Mouse (Mus musculus): ENCODE results near the gene Trim21. TPM values are rescaled to one million over a fixed set of nuclear protein-coding genes. Genes with fewer than 3 reads are reported as not detected.
A peak's percentile ranks its signal among the peaks of the same experiment; 100 is the strongest.

Gene Trim21
- total RNA-seq (2015; ENCODE audit: low replicate concordance) (6.9 and 25.9 TPM in 2 replicates), total RNA-seq (2017; ENCODE audit: low replicate concordance) (37.5 and 50.2 TPM in 2 replicates)

DNA sequence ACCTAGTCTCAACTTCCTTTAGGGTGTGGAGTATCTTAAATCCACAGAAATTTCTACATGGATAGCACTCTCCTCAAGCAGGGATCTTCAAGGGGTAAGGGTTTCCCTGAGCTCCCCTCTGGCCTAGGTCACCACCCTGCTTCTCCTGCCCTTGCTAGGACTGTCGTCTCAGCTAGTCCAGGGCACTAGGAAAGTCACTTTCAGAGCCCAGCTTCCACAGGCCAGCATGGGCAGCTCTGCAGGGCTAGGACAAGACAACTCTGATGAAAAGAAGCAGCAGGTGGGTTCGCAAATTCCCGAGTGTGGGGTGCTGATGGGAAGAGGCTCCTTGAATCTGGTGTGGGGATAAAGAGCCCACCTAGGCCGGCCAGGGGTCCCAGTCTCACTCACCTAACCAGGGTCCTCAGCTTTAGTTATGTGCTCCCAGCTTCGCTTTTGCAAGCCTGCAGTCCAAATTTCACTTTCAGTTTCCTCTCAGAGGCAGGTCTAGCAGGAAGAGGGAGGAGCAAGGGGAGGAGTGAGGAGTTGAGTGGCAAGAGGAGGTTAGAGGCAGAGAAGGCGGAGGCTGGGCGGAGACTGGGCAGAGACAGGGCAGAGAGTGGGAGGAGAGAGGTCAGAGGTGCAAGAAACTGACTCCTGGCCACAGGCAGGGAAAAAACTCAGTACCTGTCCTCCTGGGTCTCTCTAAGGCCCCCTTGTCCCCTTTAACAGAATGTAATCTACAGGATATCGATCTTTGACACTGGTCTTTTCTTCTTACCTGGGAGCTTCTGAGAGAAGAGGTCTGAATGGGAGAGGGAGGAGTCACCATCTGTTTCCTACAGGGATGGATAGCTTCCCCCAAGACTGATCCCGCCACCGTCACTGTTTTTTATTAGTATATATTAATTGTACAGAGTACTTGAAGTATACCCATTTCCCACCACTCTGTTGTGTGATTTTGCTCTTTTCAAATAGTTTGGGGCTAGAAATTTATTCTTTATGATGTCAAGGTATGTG lies at the start of gene Trim21:
Gene Trim21 (minus strand): TSS at position 488 of the 999 bp plus-strand sequence.
- ATAC-seq (replicated peaks; ENCODE audit: low FRiP score, poor library complexity, severe bottlenecking): peak; percentile 100

- no peak for ATAC-seq (replicated peaks; ENCODE audit: low FRiP score, poor library complexity, severe bottlenecking)
Observed at GRCm38 (mm10) chr7:102597378-102598031, 32.2 kb upstream of the Trim21 start, which contains the start of gene Olfr552. TSS of gene Olfr552 (plus strand) at chr7:102597770.

GRCm38 (mm10) chr7:102591786-102592185 lies 26.5 kb upstream of the Trim21 start, which contains the start of gene Olfr551:
TSS of gene Olfr551 (minus strand) at chr7:102591886.
- ATAC-seq (replicated peaks; ENCODE audit: low FRiP score, poor library complexity, severe bottlenecking): no peak

DNA sequence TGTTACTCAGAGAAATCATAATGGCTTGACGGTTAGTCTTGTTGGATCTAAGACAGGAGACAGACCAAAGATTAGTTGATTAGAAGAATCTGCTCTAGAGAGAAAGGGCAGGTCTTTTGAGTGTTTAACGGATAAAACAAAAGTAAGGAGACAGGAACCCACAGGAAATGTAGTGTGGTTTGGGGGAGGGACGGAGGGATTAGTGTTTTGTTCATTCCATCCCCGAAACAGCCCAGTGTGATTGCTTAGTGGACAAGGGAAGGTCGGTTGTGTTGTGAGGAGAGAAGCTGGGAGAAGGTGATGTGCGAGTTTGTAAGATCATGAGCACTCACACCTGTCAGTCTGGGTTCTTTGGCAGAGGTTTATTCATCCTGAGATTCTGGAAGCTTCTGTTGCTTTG lies 10.7 kb upstream of the Trim21 start:
- no peak for ATAC-seq (replicated peaks; ENCODE audit: low FRiP score, poor library complexity, severe bottlenecking)

GRCm38 (mm10) chr7:102573174-102573830 lies 8.0 kb upstream of the Trim21 start:
- ATAC-seq (replicated peaks; ENCODE audit: low FRiP score, poor library complexity, severe bottlenecking): no peak

- ATAC-seq (replicated peaks; ENCODE audit: low FRiP score, poor library complexity, severe bottlenecking): no peak
Observed at GRCm38 (mm10) chr7:102571142-102571541, 5.9 kb upstream of the Trim21 start, which contains the start of gene Olfr550. TSS of gene Olfr550 (plus strand) at chr7:102571442.

GRCm38 (mm10) chr7:102566219-102566618 lies 933 bp upstream of the Trim21 start:
- ATAC-seq (replicated peaks; ENCODE audit: low FRiP score, poor library complexity, severe bottlenecking): no peak

- ATAC-seq (replicated peaks; ENCODE audit: low FRiP score, poor library complexity, severe bottlenecking): no peak
Observed at GRCm38 (mm10) chr7:102553279-102553678, 12.0 kb downstream of the Trim21 start.

- no peak for ATAC-seq (replicated peaks; ENCODE audit: low FRiP score, poor library complexity, severe bottlenecking)
Observed at GRCm38 (mm10) chr7:102549570-102549969, 15.7 kb downstream of the Trim21 start, which contains the start of gene Olfr549. TSS of gene Olfr549 (plus strand) at chr7:102549870.

- no peak for ATAC-seq (replicated peaks; ENCODE audit: low FRiP score, poor library complexity, severe bottlenecking)
Observed at GRCm38 (mm10) chr7:102541251-102541650, 24.0 kb downstream of the Trim21 start.

- no peak for ATAC-seq (replicated peaks; ENCODE audit: low FRiP score, poor library complexity, severe bottlenecking)
Observed at GRCm38 (mm10) chr7:102540596-102540995, 24.7 kb downstream of the Trim21 start, which contains the start of gene Olfr548-ps1. TSS of gene Olfr548-ps1 (plus strand) at chr7:102540896.

GRCm38 (mm10) chr7:102534449-102534848 lies 30.8 kb downstream of the Trim21 start, which contains the start of gene Olfr547:
TSS of gene Olfr547 (plus strand) at chr7:102534749.
- no peak for ATAC-seq (replicated peaks; ENCODE audit: low FRiP score, poor library complexity, severe bottlenecking)

- no peak for ATAC-seq (replicated peaks; ENCODE audit: low FRiP score, poor library complexity, severe bottlenecking)
Observed at GRCm38 (mm10) chr7:102529052-102529451, 36.2 kb downstream of the Trim21 start.

DNA sequence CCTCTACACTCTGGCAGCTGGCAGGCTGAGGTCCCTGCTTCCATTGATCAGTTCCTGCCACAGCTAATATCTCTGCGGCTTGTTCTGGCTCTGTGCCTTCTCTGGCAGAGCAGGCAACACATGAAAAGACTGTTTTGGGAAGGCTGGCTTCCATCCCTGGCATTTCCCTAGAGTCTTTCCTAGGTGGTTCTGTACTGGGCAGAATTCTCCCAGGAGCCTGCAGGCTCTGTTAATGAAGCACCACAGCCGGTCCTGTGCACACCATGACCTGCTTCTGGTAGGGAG lies 48.3 kb downstream of the Trim21 start:
- no peak for ATAC-seq (replicated peaks; ENCODE audit: low FRiP score, poor library complexity, severe bottlenecking)

DNA sequence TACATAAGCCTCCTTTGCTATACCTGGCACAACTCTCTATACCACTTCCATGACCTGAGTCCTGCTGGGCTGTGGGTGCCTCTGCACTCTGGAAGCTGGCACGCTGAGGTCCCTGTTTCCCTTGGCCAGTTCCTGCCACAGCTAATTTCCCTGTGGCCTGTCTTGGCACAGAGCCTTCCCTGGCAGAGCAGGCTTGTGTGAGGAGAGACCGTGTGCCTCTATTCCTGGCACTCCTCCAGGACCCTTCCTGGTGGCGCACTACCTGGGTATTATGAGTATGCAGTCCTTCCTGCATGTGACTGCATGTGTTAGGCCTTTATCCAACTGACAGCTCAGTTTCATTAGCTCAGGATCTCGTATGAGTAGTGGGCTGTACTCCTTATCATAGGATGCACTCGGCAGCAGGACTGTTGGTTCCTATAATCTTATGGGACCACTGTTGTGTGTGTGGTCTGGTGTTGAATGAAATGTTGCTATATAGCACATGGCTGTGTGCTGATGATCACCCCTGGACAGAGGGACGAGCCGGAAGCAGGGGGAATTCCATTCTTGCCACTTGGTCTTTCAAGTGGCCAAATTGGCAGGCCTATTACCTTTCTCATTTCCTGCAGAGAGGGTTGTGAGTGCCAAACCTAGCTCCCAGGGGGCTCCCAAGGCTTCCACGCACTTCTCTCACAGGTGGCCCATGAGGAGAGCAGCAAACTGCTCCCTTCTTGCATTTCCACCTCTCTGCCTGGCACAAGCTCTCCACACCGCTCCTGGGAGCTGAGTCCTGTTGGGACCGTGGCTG lies 48.8 kb downstream of the Trim21 start:
- no peak for ATAC-seq (replicated peaks; ENCODE audit: low FRiP score, poor library complexity, severe bottlenecking)

DNA sequence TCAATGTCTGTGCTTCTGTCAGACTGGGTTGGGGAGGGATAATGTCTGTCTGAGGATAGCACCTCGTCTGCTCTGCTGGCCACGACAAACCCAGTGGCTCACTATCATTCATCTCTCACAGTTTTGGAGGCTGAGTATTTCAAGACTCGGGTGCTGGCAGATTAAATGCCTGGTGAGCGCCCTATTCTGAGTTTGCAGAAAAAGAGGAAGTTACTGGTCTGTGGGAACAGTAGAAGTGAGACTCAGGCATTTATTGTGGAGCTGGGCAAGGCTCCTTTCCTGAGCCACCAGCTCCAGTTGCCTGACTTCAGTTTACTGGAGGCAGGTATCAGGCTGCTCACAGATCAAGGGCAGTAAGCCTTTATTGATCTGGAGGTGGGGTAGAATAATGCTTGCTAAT lies 51.1 kb downstream of the Trim21 start:
- ATAC-seq (replicated peaks; ENCODE audit: low FRiP score, poor library complexity, severe bottlenecking): no peak

DNA sequence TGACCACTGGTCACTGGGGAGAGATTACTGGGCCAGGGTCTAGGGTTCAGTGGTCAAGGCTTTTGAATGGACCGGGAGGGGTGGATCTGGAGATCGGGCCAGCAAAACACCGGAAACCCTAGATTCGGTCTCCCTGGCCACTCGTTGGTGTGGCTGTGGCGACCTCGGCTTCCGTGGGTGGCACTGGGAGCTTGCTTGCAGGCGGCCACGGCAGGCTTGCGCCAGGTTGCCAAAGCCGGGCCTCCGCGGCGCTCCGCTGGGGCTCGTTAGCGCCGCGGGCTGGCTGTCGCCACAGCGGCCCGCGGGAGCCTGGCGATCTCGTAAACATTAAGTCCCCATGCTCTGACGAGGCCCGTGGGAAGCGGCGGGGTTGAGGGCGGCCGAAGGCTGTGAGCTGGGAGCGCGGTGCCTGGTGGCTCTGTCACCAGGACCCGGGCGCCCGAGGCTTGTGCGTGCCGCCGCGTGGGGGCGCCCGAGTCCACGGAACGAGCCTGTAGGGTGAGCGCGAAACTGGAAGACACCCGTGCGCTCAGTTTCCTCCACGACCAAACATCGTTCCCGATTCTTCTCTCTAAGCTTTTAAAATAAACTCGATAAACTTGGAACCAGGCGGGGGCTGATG lies 52.4 kb downstream of the Trim21 start:
- peak; percentile 58; the same call in 1 of the 2 replicates for ATAC-seq (replicated peaks; ENCODE audit: low FRiP score, poor library complexity, severe bottlenecking)

DNA sequence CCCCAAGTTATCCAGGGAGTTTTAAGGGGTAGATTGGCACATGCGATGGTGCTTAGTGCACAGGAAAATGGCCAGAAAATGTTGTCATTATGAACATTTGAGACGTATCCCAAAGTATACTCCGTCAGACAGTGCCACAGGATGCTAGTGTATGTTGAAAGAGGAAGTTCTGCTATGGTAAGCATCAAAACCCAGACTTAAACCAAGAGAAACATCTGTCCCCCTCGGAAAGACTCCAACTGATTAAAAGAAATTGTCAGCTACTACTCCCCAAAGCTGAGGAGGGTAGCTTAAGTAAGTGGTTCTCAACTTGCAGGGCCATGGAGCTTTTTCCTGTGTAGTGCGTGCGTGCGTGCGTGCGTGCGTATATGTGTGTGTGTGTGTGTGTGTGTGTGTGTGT lies 53.4 kb downstream of the Trim21 start:
- ATAC-seq (replicated peaks; ENCODE audit: low FRiP score, poor library complexity, severe bottlenecking): no peak

DNA sequence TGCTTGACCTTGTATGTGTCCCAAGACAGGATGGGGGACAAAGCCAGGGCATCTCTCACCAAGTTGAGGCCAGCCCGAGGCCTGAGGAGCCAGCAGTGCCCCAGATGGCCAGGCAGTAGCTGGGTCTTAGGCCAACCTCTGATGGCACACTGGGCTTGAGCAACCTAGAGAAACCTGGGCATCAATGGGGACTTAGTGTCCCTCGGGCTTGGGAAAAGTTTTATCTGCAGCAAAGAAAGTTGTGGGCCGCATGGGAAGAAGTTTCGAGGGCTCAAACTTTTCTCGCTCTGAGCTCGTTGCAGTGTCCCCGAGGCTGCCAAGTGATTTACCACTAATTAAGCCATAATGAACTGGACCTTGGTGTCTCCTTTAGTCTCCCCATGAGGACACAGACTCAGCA lies 55.6 kb downstream of the Trim21 start:
- ATAC-seq (replicated peaks; ENCODE audit: low FRiP score, poor library complexity, severe bottlenecking): no peak
